Mouse (Mus musculus) T-helper 17 cell (primary cell): ENCODE data around the gene Kifc5b.
"Not testable (repeated sequence)": the region's sequence is repeated elsewhere in the genome, so short reads cannot be mapped to it uniquely, and the experiment has no call there.

Experiments used
- in situ Hi-C, 2 experiments: fragments of 300-600 bp; cut with MboI, MseI; formaldehyde crosslinking; loops; 1 replicate in 1 of 2; 2 replicates in 1 of 2; pipeline ENCODE4 v1.15.1; 2025; ENCODE audit warnings: high pct_unique_total_duplicates in 2 of 2

The Kifc5b gene

DNA sequence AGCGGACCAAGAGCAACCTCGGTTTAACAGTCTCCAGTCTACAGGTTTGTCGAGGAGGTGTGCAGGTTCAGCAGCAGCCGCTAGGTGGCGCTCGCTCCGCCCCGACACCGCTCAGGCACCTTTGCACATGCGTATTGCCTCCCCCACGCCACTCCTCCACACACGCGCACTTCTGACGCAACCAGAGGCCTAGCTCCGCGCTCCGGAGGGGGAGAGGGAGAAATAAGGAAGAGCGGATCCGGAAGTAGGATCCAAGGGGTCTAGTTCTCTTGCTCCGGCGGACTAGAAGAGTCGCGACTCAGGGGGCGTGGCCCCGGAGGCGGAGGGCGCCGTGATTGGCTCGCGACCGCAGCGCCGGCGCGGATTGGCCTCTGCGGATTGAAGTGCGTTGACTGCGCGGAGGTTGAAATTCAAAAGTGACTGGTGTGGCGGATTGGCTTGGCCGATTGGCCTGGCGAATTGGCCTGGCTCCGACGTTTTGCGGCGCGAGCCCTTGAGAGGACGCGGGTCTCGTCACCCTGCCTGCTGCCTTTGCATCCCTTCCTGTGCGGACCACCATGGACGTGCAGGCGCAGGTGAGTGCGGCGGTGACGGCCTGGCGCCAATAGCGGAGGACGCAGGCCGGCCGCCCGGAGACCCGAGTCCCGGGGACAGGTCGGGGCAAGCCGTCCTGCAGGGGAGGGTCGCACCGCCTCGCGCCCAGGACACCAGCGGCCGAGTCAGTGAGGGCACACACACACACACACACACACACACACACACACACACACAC, at the start of gene Kifc5b:
TSS of gene Kifc5b (plus strand) at position 381 of the 772 bp plus-strand sequence.
- in situ Hi-C loops: no loop called here

DNA sequence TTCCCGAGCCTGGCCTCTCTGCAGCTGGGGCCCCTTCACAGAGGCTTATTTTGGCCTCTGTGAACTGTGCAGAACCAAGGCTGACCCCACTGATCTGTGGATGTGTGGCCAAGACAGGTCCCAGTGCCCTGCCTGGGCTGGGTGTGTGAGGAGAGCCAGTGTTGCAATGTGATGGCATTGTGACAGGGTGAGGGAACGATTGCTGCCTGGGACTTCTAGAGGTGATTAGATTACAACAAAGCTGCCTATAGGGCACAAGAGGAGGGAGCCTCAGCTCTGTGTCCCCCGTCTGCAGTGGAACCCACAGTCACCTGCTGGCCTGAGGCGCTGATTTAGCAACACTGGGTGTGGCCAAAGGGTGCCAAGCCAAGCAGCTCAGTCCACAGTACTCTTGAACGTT, 48.1 kb upstream of the Kifc5b start:
- in situ Hi-C loops: loop anchor here in 1 of 2 experiments (25.0 kb wide), 2 partner anchors 419 to 644 kb away; partner anchors contain the start of gene Grm4

DNA sequence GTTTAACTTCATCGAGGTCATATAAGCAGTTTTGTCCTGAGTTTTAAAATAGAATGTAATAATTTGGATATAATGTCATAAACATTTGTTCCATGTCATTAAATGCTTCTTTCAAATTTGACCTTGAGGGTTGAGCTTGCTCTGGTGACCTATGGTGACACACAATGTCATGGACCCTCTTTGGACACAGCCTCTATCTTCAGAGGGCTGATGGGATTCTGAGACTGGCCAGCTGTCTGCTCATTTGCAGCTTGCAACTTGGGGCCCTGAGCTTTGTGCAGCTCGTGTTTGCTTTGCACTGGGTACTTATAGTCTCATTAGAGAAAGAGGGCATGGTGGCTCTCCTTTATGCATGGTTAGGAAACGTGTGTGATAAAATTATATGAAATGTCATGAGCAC, 44.0 kb upstream of the Kifc5b start:
- in situ Hi-C loops: loop anchor here in 1 of 2 experiments (5.0 to 25.0 kb wide), 3 partner anchors 66 to 639 kb away; partner anchors contain the start of gene Grm4

DNA sequence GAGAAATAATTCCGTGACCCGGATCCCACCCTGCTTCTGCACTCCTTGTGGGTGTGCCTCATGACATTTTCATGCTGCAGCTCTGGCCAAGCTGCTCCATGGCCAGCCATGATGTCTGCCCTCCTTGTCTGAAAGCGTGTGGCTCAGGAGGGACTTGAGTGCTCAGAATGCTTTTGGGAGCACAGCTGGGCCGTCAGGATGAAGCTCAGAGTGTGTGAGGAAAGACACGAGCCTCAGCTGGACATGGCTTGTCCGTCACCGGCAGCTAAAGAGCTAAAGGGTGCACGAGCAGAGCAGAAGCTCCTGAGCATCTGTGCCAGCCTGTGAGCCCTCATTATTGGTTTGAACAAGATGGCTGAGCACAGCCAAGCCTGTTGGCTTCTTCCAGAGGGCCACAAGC, 43.4 kb upstream of the Kifc5b start:
- in situ Hi-C loops: loop anchor here in 1 of 2 experiments (5.0 to 25.0 kb wide), 3 partner anchors 66 to 639 kb away; partner anchors contain the start of gene Grm4

DNA sequence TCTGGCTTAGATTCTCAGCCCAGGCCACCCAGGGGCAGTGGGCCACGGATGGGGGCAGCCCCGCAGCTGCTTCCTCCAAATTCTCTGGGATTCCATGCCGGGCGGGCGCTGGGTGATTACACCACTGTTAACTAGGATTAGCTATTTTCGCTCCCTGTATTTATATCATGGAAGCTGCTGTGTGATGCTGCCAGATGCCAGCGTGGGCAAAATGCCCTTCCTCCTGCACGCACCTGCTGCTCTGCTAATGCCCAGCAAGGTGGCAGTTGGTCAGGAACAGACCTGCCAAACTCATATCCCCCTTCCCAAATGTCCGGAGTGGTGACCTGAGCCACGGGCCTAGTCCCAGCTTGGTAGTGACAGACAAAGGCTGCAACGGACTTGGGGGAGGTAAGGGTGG, 42.3 kb upstream of the Kifc5b start:
- in situ Hi-C loops: loop anchor here in 1 of 2 experiments (5.0 to 25.0 kb wide), 3 partner anchors 67 to 638 kb away; partner anchors contain the start of gene Grm4

DNA sequence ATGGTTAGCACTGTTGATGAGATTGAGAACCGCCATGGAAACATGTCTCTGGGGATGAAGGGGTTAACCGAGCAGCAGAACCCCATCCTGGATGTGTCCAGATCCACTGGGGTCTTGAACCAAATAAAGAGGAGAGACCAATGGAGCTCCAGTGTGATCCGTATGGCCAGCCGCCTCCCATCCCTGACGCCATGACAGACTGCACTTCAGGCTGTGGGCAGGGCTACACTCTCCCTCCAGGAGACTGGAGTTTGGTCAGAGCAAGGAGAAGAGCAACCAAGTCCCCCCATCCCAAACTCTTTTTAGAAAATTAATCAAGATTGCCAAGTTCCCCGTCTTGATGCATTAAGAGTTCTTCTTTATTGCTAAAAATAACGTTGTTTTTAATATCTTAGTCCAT, 39.0 kb upstream of the Kifc5b start:
- in situ Hi-C loops: no loop called here

DNA sequence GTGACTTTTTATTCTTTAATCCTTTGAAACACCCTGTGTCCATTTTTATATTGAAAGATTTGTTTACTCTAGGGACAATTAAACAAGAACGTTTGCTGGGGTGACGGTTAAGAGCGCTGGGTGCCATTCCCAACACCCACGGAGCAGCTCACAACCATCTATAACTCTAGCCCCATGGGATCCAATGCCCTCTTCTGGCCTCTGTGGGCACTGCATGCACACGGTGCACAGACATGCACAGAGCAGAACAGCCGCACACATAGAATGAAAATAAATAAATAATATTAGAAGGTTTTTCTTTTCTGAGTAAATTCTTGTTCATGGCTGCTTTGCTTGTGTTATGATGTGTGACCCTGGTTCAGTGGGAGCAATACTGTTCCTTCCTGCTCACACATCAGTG, 37.7 kb upstream of the Kifc5b start:
- in situ Hi-C loops: no loop called here

DNA sequence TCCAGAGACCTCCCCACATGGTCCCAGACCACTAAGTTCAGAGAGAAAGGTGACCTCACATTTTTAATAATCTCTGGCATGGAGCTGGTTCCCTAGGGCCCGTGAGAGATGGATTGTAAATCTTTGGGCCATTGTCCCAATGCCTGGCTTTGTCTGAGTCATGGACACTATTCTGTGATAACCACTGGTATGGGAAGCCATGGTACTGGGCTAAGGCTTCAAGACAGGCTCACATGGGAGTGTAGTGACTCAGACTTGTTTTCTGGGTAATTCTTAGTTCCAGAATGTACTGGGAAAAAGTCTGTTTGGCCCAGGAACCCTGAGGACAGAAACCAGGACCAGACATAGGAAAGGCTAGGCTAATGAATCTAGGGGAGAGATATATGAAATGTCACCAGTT, 34.2 kb upstream of the Kifc5b start:
- in situ Hi-C loops: loop anchor here in 1 of 2 experiments (5.0 to 10.0 kb wide), 2 partner anchors 88 to 415 kb away; no protein-coding TSS in a partner anchor

DNA sequence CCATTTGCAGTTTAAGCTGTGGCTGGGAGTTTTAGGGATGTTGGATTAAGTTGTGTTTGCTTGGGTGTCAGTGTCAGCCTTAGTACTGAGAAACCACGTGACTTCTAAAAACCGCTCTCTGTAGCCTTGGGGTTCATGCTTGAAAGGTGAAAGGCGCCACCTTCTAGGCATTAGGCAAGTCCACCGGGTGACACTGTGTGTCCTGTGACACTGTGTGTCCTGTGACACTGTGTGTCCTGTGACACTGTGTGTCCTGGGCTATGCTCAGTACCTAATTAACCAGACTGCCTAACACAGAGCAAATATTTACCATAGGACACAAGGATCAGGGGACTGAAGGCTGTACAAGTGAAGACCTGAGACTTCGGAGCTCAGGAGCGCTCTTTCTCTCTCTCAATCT, 33.3 kb upstream of the Kifc5b start:
- in situ Hi-C loops: loop anchor here in 1 of 2 experiments (5.0 to 10.0 kb wide), 2 partner anchors 89 to 416 kb away; no protein-coding TSS in a partner anchor

DNA sequence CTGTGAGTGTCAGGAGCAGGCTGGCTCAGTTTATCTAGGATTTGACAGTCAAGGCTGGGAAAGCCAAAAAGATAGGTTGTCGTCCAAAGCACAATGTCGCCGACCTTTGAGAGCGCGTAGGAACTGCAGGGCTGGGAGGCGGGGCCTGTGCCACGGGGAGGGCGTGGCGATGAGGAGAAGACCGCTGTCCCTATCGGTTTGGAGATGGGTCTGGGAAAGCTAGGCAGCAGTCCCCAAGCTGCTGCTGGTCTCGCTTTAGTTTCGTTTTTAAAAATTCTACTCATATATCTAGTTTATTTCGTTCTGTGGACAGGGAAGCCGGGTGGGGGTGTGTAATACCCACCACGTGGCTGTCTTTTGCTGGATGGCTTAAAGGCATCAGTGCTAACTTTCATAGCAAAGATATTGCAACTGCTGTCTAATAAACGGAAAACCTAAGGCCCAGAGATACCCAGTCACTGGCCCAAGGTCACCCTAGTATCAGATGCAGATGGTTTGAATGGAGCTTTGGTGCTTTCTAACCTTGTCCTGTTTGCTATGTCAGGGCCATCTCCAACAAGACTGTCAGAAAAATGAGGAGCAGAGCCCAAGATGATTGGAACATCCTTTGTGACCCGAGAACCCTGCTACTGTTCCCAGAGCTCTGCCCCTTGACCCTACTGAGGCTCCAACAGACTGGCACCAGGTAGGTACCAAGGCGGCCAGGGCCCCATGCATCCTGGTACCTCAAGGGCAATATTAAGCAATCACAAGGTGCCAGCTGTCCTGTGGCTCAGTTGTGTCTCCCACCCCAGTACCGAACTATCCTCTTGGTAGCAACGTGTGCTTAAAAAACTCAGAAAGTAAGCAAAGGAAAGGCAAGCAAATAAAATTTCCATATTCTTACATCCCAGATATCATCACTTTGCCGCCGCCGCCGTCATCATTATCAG, 31.6 kb upstream of the Kifc5b start:
- in situ Hi-C loops: loop anchor here (5.0 to 10.0 kb wide), 3 partner anchors 90 to 418 kb away; no protein-coding TSS in a partner anchor

DNA sequence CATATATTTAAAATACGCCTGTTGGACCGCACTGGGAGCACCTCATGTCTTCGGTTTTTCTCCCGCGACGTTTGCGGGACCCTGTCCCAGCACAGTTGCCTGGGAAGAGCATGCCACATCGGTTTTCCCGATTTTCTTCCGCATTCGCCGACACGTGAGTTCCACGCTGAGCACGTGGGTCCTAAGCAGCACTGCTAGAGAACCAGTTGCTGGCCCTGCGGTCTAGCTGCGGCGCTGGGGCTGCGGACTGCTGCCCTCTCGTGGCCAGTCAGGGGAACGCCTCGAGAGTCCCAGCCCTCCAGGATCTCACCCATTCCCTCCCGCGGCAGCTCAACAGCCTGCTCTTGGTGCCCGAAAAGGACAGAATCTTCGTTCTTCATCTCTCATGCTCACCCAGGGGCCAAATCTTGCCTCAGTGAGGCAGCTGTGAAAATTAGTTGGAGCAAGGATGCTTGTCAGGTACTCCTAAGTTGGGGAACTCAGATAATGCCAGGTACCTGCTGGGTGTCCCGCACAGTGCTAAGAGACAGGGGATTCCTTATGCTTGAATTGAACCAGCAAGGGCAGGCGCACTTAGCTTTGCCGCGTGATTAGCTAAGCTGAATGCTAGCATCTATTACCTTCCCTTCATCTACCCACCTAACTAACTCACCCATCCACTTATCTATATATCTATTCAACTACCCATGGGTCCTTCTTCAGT, 30.7 kb upstream of the Kifc5b start:
- in situ Hi-C loops: loop anchor here (5.0 to 10.0 kb wide), 2 partner anchors 91 to 184 kb away; no protein-coding TSS in a partner anchor

DNA sequence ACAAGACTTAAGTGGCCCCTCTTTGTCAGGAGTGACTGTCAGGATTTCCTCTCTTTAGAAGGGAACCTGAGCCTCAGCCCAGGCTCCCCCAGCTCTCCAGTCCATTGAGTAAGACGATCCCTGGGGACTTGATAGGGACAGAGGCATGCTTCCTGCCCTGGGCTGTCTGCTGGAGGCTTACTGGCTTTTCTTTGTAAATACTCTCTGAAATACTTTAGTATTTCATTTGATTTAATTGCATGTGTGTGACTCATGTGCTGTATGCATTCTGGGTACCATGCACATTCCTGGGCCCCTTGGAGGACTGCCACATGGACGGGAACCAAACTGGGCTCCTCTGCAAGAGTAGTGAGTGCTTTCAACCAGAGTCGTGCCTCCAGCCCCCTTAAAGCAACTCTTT, 29.0 kb upstream of the Kifc5b start:
- in situ Hi-C loops: loop anchor here (5.0 to 10.0 kb wide), 2 partner anchors 93 to 186 kb away; no protein-coding TSS in a partner anchor

DNA sequence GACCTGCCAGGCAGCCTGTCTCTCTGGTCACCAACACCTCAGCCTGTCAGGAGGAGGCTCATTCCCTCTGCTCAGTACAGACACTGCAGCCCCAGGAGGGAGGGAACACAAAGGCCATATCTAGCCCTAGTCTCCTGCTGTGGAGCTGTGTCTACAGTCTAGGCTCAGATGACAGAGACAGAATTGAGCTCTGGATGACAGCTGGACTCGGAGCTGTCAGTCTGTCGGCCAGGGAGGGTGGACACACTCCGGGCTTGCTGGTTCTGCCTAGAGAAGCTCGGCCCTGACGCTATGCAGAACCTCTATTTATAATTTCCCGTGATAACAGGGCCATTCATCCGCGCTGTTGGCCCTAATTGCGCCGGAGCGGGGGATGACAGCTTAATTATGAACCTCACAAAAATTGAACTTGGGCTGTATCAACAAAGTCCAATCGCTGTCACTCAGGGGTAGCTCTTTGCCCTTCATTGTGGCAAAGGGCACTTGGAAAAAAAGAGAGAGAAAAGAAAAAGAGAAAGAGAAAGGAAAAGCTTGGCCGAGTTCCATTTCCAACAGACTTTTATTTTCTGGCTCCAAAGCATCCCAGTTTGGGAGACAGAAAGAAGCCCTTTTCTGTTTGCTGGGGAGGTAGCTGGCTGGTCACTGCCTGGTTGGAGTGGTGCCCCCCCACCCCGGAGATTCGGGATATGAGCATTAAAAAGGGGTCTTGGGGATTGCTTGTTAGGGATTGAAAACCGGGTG, 24.1 kb upstream of the Kifc5b start:
- in situ Hi-C loops: loop anchor here in 1 of 2 experiments (10.0 kb wide), 1 partner anchor 168 kb away; no protein-coding TSS in a partner anchor

DNA sequence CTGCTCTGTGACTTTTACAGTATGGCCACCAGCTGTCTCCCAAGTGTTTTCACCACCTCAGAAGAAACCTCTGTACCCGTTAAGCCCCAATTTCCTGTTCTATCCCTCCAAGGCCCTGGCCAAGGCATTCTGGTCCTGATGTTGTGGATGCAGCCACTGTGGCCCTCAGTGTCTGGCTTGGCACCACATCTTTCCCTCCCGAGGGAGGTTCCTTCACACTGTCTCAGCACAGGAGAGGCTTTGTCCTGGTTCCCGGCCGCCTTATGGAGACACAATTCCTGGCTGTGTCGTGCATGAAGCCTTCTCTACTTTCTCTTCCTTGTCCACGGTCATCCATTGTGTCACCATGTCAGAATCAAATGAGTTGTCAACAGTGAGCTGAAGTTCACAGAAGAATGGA, 23.4 kb upstream of the Kifc5b start:
- in situ Hi-C loops: loop anchor here in 1 of 2 experiments (10.0 kb wide), 1 partner anchor 169 kb away; no protein-coding TSS in a partner anchor

DNA sequence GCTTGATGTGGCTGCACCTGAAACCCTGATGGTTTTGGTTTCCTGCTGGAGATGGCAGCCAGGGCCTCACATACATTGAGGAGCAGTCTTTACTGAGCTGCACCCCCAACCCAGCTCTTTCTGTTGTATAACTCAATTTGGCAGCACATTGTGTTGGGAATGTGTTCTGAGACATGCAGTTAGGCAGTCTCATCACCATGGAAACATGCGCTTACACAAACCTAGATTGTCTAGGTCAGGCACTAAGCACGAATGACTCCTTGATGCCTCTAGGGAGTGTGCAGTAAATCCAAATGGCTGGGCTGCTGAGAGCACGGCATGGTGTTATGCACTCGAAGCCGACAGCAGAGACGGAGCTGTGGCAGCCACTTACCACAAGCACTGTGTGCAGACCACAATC, 22.5 kb upstream of the Kifc5b start:
- in situ Hi-C loops: loop anchor here in 1 of 2 experiments (10.0 kb wide), 1 partner anchor 170 kb away; no protein-coding TSS in a partner anchor

DNA sequence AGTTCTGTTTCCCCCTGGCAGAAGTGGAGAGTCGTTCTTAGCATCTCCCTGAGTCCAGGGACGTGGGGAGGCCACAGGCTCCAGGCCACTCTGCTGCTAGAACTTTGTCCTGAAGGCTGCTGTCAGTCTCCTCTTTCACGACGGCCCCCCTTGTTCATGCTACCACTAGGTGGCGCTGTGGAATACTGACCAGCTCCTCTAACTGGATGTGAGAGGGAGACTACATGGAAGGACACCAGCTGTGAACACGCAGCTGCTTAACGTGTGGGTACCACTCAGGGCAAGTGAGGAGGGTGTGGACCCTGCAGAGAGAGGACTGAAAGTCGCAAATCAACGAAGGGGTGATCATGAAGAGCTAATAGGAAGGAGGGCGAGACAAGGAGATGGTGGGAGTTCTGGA, 21.3 kb upstream of the Kifc5b start:
- in situ Hi-C loops: loop anchor here in 1 of 2 experiments (10.0 kb wide), 1 partner anchor 171 kb away; no protein-coding TSS in a partner anchor

DNA sequence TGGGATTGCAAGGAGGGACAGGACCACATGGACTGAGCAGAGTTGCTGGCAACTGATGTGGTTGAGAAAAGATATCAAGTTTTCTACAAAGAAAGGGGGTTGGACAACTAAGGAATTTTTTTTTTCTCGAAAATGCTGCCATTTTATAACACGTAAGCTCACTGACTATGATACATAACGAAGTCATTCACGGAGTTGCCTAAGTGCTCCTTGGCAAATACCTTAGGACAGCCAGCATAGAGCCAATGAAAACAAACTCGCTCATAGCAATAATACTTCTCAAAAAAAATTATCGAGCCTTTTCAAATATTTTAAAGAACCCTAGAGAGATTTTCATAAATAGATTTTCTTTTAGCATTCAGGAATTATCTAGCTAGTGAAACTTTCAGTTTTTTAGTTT, 16.0 kb upstream of the Kifc5b start:
- in situ Hi-C loops: no loop called here

DNA sequence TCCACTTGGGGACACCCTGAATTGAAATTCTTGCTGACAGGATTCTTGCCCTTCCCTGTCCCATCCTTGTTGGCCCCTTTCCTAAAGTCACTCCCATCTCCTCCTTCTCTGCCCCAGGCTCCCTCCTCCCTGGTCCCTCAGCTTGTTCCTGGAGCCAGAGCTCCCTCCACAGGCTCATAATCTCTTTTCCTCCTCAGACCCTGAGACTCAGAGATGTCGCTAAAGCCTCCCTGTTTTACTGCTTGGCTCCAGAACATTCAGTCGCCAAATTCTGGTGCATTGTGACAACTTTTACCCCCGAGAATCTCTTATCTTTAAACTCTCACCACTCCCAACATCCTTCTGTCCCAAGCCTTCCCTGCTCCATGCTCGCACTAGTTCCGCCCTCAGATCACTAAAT, 12.6 kb upstream of the Kifc5b start:
- in situ Hi-C loops: no loop called here

DNA sequence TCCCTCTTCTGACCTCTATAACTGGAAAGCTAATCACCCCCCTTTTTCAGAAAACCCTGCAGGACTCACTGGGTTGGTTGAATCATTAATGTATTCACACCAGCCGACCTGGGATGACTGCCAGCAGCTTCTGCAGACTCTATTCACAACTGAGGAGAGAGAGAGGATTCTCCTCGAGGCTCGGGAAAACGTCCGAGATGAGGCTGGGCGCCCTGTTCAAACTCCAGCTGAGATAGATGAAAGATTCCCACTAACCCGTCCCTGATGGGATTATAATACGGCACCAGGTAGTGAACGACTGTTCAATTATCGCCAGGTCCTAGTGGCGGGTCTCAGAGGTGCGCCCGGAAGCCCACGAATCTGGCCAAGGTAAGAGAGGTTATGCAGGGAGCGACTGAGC, 9.4 kb upstream of the Kifc5b start:
- in situ Hi-C loops: not testable (repeated sequence)

DNA sequence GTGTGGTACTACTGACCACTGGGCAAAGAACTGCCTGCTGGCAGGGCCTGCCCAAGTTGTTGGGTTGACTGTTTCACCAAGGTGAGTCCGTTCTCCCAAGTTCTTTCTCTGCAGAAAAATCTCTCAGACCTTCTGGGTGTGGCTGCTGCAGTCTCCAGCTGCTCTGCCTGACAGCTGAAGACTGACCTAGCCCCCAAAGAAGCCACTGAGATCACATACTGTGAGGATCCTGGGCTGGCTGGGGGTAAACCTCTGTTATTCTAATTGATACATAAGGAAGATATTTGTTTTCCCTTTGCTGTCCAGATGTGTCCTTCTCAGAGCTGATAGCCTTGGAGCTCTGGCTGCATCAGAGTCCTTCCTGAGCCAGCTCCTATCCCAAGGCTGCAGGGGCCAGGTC, 1.6 kb upstream of the Kifc5b start:
- in situ Hi-C loops: no loop called here
